Mouse (Mus musculus) ES-E14 (cell line): Measurements from ENCODE around the gene Rab25. TPM values are rescaled to one million over a fixed set of nuclear protein-coding genes. Genes with fewer than 3 reads are reported as not detected.

Experiments
- DNase-seq: peaks from one replicate; pipeline ENCODE4 v3.0.0-alpha.2; 2013; ENCODE audit warnings: low read depth, low spot score
- H3K27ac ChIP-seq: 2 replicates; pipeline ENCODE4 v1.5.1; 2012; ENCODE audit warnings: low read depth, mild to moderate bottlenecking, low read length, moderate library complexity, mixed read lengths; ENCODE audit not compliant: poor library complexity, insufficient read depth, severe bottlenecking
- H3K36me3 ChIP-seq: 2 replicates; pipeline ENCODE4 v1.6.1; 2012; ENCODE audit warnings: mild to moderate bottlenecking, low read length, moderate library complexity, mixed read lengths; ENCODE audit not compliant: control insufficient read depth, poor library complexity, insufficient read depth, severe bottlenecking
- H3K4me1 ChIP-seq, 2 experiments: fragments of 150-350 bp in 1 of 2; sonication (generic) in 1 of 2; 2 replicates each; pipeline ENCODE4 v1.6.1; 2012; ENCODE audit warnings: low read length in 2 of 2, mild to moderate bottlenecking in 1 of 2, mixed read lengths in 1 of 2; ENCODE audit not compliant: control insufficient read depth in 2 of 2, insufficient read depth in 2 of 2, poor library complexity in 1 of 2
- H3K4me3 ChIP-seq, 2 experiments: fragments of 150-350 bp in 1 of 2; sonication (generic) in 1 of 2; 2 replicates each; pipeline ENCODE4 v1.5.1; 2012; ENCODE audit warnings: low read length in 2 of 2, low read depth in 1 of 2, mild to moderate bottlenecking in 1 of 2, mixed read lengths in 1 of 2; ENCODE audit not compliant: insufficient read depth in 1 of 2, poor library complexity in 1 of 2, severe bottlenecking in 1 of 2
- H3K9ac ChIP-seq: 2 replicates; pipeline ENCODE4 v1.6.1; 2012; ENCODE audit warnings: low read depth, mild to moderate bottlenecking, low read length, mixed read lengths; ENCODE audit not compliant: poor library complexity, insufficient read depth, severe bottlenecking
- H3K9me3 ChIP-seq: fragments of 150-350 bp; sonication (generic); 2 replicates; pipeline ENCODE4 v1.6.1; 2012; ENCODE audit warnings: low read depth, mild to moderate bottlenecking, low read length; ENCODE audit not compliant: control insufficient read depth, insufficient read depth
- CHD2 ChIP-seq: IDR thresholded peaks from 2 replicates; pipeline ENCODE4 v1.6.1; 2014; ENCODE audit warnings: mild to moderate bottlenecking, low read depth, low read length, inconsistent platforms
- HCFC1 ChIP-seq: IDR thresholded peaks from 2 replicates; pipeline ENCODE4 v1.6.1; 2012; ENCODE audit warnings: low read length, inconsistent platforms, borderline replicate concordance; ENCODE audit not compliant: insufficient read depth
- MAFK ChIP-seq: IDR thresholded peaks from 2 replicates; pipeline ENCODE4 v1.6.1; 2014; ENCODE audit warnings: mild to moderate bottlenecking, low read depth, low read length, inconsistent platforms; ENCODE audit not compliant: insufficient read depth
- ZC3H11A ChIP-seq: IDR thresholded peaks from 2 replicates; pipeline ENCODE4 v1.6.1; 2012; ENCODE audit warnings: low read depth, mild to moderate bottlenecking, inconsistent platforms, low read length, borderline replicate concordance
- ZNF384 ChIP-seq: IDR thresholded peaks from 2 replicates; pipeline ENCODE4 v1.6.1; 2012; ENCODE audit warnings: low read depth, low read length, inconsistent platforms
- in situ Hi-C, 2 experiments: fragments of 600-800 bp; cut with MboI; formaldehyde crosslinking; loops; one replicate each; pipeline ENCODE4 v1.15.1; 2025; ENCODE audit warnings: low sequenced_read_pairs in 2 of 2, inconsistent platforms in 1 of 2; ENCODE audit not compliant: unreplicated experiment in 2 of 2
- total RNA-seq: library from RNA; depleted of rRNA; stranded (reverse); fragments of 300-350 nt; gene quantifications from 2 replicates; pipeline ENCODE4 v1.2.3, GENCODE M21; 2012

The Rab25 gene
- total RNA-seq, 1 experiment: 2.1 TPM

DNA sequence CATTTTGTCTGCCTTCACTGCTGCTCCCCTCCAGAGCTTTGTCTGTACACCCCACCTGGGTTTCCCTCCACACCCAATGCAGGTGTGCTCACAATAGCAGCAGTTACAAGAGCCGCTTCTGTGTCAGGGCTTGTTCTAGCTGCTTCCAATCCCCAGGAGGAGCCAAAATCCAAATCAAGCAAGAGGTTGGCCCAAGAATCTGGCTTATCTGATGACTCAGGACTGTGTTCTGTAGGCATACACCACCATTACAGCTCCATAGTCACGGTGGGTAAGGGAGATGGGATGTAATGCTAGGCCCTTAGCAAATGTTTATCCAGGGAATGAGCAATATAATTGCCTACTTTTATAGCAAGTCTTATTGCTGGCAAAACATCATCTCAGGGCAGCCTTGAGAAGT lies 31.7 kb downstream of the Rab25 start:
- H3K9ac ChIP-seq: no peak overlapping the region
- H3K4me3 ChIP-seq: no peak overlapping the region
- no peaks in the 10 kb centered on the region for H3K9me3 ChIP-seq
- H3K36me3 ChIP-seq: no peaks in the 10 kb centered on the region
- H3K4me1 ChIP-seq: peaks cover 9 to 35% of the 10 kb centered on the region in 2 experiments; a peak in 3 of 4 replicates
- TF ChIP-seq MAFK: no peak
- no peak for TF ChIP-seq ZNF384
- TF ChIP-seq ZC3H11A: no peak
- TF ChIP-seq CHD2: no peak
- no peak for TF ChIP-seq HCFC1
- DNase-seq: no peak
- H3K27ac ChIP-seq: no peak overlapping the region
- in situ Hi-C loops: no loop called here

DNA sequence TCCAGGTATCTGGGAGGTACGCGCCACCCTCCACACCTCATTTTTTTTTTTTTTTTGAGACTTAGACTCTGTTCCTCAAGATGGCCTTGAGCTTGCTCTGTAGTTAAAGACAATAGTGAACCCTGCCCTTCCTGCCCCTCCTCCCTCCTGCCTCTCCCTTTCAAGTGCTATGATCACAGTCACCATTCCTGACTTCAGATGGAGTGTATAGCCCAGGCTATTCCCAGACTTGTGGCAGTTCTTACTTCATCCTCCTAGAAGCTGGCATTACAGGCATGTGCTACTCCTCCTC lies 33.1 kb downstream of the Rab25 start:
- peaks cover 11 to 40% of the 10 kb centered on the region in 2 experiments; a peak in 3 of 4 replicates for H3K4me1 ChIP-seq
- no peak overlapping the region for H3K27ac ChIP-seq
- no peaks in the 10 kb centered on the region for H3K36me3 ChIP-seq
- H3K4me3 ChIP-seq: no peak overlapping the region
- H3K9ac ChIP-seq: no peak overlapping the region
- TF ChIP-seq MAFK (no peak), ZNF384 (peak; percentile 82)
- H3K9me3 ChIP-seq: no peaks in the 10 kb centered on the region
- DNase-seq: no peak
- in situ Hi-C loops: no loop called here

DNA sequence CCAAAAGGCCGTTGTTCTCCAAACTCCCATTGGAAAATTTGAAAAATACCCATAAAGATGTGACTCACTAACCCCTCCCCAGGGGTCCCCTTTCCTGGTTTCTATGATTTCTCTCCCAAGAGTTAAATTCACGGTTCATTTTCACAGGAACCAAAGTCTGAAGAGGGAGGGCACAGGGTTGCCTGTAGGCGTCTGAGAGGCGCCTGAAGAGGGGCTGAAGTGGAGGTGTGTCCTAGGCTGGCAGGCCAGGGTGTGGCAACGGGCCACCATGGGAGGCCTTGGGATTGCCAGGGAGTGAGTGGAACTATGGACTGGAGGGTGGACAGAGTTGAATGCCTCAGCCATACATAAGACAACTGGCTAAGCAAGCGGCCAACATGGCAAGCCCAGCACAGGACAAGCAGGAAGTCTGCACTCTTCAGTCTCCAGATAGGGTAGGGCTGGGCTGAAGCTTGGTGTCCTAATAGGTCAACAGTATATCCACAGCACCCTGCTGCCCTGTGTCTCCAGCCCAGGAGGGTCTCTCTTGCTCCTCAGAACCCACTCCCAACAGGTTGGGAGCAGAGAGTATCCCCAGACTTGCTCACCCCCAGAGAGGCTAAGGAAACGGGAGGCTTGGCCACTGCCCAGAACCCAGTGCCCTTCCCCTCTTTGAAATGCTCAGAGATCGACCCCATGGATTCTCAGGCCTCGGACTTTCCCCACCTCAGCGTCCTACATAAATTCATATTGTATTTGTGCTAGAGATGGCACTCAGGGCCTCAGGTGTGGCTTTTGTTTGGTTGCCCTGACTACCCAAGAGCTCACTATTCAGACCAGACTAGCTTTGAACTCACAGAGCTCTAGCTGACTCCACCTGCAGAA lies 33.6 kb downstream of the Rab25 start:
- Histone ChIP-seq H3K4me3 (no peak overlapping the region), H3K36me3 (no peaks in the 10 kb centered on the region), H3K27ac (no peak overlapping the region), H3K9ac (no peak overlapping the region), H3K4me1 (peaks cover 11 to 40% of the 10 kb centered on the region in 2 experiments; a peak in 3 of 4 replicates), H3K9me3 (no peaks in the 10 kb centered on the region)
- no peak for TF ChIP-seq HCFC1
- no peak for TF ChIP-seq ZNF384
- no peak for TF ChIP-seq CHD2
- TF ChIP-seq ZC3H11A: no peak
- no peak for TF ChIP-seq MAFK
- DNase-seq: no peak
- in situ Hi-C loops: no loop called here

GRCm38 (mm10) chr3:88513546-88514115 lies 34.5 kb downstream of the Rab25 start:
- peaks cover 11 to 40% of the 10 kb centered on the region in 2 experiments; a peak in 3 of 4 replicates for H3K4me1 ChIP-seq
- no peak for DNase-seq
- no peak overlapping the region for H3K27ac ChIP-seq
- H3K4me3 ChIP-seq: no peak overlapping the region
- H3K9me3 ChIP-seq: no peaks in the 10 kb centered on the region
- no peaks in the 10 kb centered on the region for H3K36me3 ChIP-seq
- TF ChIP-seq MAFK: no peak
- TF ChIP-seq ZNF384: no peak
- no peak for TF ChIP-seq ZC3H11A
- no peak for TF ChIP-seq HCFC1
- no peak for TF ChIP-seq CHD2
- no peak overlapping the region for H3K9ac ChIP-seq
- in situ Hi-C loops: no loop called here
